Mouse (Mus musculus) kidney, postnatal 0 days (tissue): ENCODE data around the gene 1700016K19Rik. TPM values are rescaled to one million over a fixed set of nuclear protein-coding genes. Genes with fewer than 3 reads are reported as not detected.

ENCODE experiments used
- ATAC-seq: fragments of 200-750 bp; cut with Nextera tagmentation; replicated peaks from 2 replicates; pipeline ENCODE4 v1.8.0; 2017; ENCODE audit warnings: low read depth, moderate number of reproducible peaks, moderate TSS enrichment, moderate library complexity; ENCODE audit not compliant: low FRiP score
- DNase-seq: peaks from one replicate; pipeline ENCODE4 v3.0.0-alpha.2; 2016; ENCODE audit warnings: low spot score
- H3K27ac ChIP-seq: fragments of 300-500 bp; sonication (generic); 2 replicates; pipeline ENCODE4 v1.5.1; 2014; ENCODE audit warnings: mild to moderate bottlenecking
- H3K27me3 ChIP-seq: fragments of 300-500 bp; sonication (generic); 2 replicates; pipeline ENCODE4 v1.6.1; 2014; ENCODE audit warnings: low read length, mixed read lengths; ENCODE audit not compliant: insufficient read depth
- H3K36me3 ChIP-seq: fragments of 300-500 bp; sonication (generic); 2 replicates; pipeline ENCODE4 v1.6.1; 2014; ENCODE audit warnings: low read length, mixed read lengths; ENCODE audit not compliant: insufficient read depth
- H3K4me1 ChIP-seq: fragments of 300-500 bp; sonication (generic); replicated peaks from 2 replicates; pipeline ENCODE4 v1.6.1; 2014; ENCODE audit warnings: antibody characterized with exemption, low read length, mixed read lengths; ENCODE audit not compliant: insufficient read depth
- H3K4me2 ChIP-seq: fragments of 300-500 bp; sonication (generic); 2 replicates; pipeline ENCODE4 v1.6.1; 2014; ENCODE audit warnings: mild to moderate bottlenecking, low read length, moderate library complexity, mixed read lengths
- H3K4me3 ChIP-seq: fragments of 300-500 bp; sonication (generic); replicated peaks from 2 replicates; pipeline ENCODE4 v1.5.1; 2014; ENCODE audit warnings: low read depth, low read length
- H3K9ac ChIP-seq: fragments of 300-500 bp; sonication (generic); 2 replicates; pipeline ENCODE4 v1.6.1; 2014; ENCODE audit warnings: low read depth, low read length
- H3K9me3 ChIP-seq: fragments of 300-500 bp; sonication (generic); replicated peaks from 2 replicates; pipeline ENCODE4 v1.6.1; 2016; ENCODE audit warnings: low read length, inconsistent platforms, mixed read lengths
- CTCF ChIP-seq: IDR thresholded peaks from 2 replicates; pipeline ENCODE4 v1.5.1; 2016; ENCODE audit warnings: antibody characterized with exemption, low read depth, mild to moderate bottlenecking, moderate library complexity
- WGBS: fragments of 180-500 bp; shearing (Covaris S2); extraction: QIAGEN DNeasy Blood & Tissue Kit; methylation state at CpG from one replicate; pipeline ENCODE4 v1.1.7; 2014; 5-methylcytosine and 5-hydroxymethylcytosine counted together
- polyA plus RNA-seq: library from polyadenylated mRNA; unstranded; fragments of >200 nt; fragmentation: Nextera tagmentation; extraction: Ambion mirVana; gene quantifications from 2 replicates; pipeline ENCODE4 v1.2.1, GENCODE M21; 2015

Gene 1700016K19Rik
- polyA plus RNA-seq, 1 experiment from 2014 or later, result 0.38 TPM

- no peaks in the 10 kb centered on the region for H3K9me3 ChIP-seq
- H3K4me2 ChIP-seq, result no peak overlapping the region
- 94% methylated on average over 7 of the region's 7 CpGs for WGBS
- H3K36me3 ChIP-seq, result no peaks in the 10 kb centered on the region
- DNase-seq (no peak), ATAC-seq (no peak)
- H3K4me1 ChIP-seq, result peaks cover 10% of the 10 kb centered on the region
- H3K27ac ChIP-seq, result no peak overlapping the region
- H3K4me3 ChIP-seq, result no peak overlapping the region
- H3K27me3 ChIP-seq, result no peaks in the 10 kb centered on the region
- no peak for TF ChIP-seq CTCF
- H3K9ac ChIP-seq, result no peak overlapping the region
Measured at GRCm38 (mm10) chr11:75961782-75962181, 37.9 kb upstream of the 1700016K19Rik start.

DNA sequence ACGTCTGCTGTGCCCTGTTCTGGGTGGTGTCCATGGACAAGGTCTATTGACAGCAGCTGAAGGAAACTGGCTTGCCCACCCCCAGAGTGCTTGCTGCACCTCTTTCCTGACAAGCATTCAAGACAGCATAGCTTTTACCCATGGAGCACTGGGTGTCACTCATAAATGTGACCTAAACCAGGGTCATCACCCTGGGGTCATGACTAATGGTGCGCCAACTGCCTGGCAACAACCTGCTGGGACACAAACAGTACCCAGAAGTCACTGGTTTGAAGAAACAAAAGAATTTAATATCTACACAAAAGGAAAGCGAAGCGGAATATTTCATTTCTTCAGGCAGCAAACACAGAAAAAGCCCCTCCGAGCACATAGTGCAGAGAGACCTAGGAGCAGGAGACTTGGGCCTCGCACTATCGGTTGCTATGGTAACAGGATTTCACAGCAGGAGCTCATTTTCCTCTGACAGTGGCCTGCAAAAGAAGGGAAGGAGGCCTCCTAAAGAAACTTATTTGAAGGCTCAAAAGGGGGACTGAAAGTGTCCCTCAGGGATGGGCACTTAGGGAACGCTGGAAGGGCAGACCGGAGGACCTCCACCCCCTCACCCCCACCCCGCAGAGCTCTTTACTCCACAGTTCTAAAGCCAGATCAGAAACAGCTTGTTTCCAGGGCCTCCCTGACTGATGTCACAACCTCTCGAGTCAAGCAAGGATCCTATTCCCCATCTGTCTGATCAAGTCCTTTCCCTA, 35.8 kb upstream of the 1700016K19Rik start:
- H3K4me1 ChIP-seq, result peaks cover 7% of the 10 kb centered on the region
- peak; percentile 69 for DNase-seq
- 42% methylated on average over 11 of the region's 11 CpGs for WGBS
- no peak for ATAC-seq
- no peaks in the 10 kb centered on the region for H3K27me3 ChIP-seq
- no peak overlapping the region for H3K9ac ChIP-seq
- H3K27ac ChIP-seq, result no peak overlapping the region
- no peaks in the 10 kb centered on the region for H3K9me3 ChIP-seq
- no peak overlapping the region for H3K4me3 ChIP-seq
- no peak for TF ChIP-seq CTCF
- H3K36me3 ChIP-seq, result no peaks in the 10 kb centered on the region
- no peak overlapping the region for H3K4me2 ChIP-seq

DNA sequence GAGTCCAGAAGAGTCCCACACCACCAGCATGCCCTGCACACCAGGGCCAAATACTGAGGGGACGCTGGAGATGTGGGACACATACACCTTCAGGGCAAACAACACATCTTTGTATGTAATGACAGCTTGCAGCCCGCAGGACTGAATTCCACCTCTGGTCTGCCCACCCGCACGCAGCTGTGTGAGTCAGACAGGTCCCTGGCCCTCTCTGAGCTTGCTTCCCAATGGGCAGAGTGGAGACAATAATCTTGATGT, 35.3 kb upstream of the 1700016K19Rik start:
- no peak for DNase-seq
- WGBS, result 69% methylated on average over 4 of the region's 4 CpGs
- no peak overlapping the region for H3K27ac ChIP-seq
- H3K36me3 ChIP-seq, result no peaks in the 10 kb centered on the region
- H3K4me1 ChIP-seq, result peaks cover 7% of the 10 kb centered on the region
- H3K9me3 ChIP-seq, result no peaks in the 10 kb centered on the region
- no peak overlapping the region for H3K4me2 ChIP-seq
- ATAC-seq, result no peak
- no peak for TF ChIP-seq CTCF
- no peak overlapping the region for H3K4me3 ChIP-seq
- no peak overlapping the region for H3K9ac ChIP-seq
- H3K27me3 ChIP-seq, result no peaks in the 10 kb centered on the region

- H3K36me3 ChIP-seq, result no peaks in the 10 kb centered on the region
- H3K4me1 ChIP-seq, result peaks cover 7% of the 10 kb centered on the region
- H3K4me2 ChIP-seq, result peak overlapping the region; percentile 94
- 12% methylated on average over 28 of the region's 28 CpGs for WGBS
- ATAC-seq (no peak; the same call in 1 of the 2 replicates), DNase-seq (peak; percentile 52)
- peak overlapping the region; percentile 62 for H3K4me3 ChIP-seq
- H3K9me3 ChIP-seq, result no peaks in the 10 kb centered on the region
- no peaks in the 10 kb centered on the region for H3K27me3 ChIP-seq
- H3K9ac ChIP-seq, result peak overlapping the region; percentile 67
- peak overlapping the region; percentile 86 for H3K27ac ChIP-seq
- TF ChIP-seq CTCF, result no peak
Measured at GRCm38 (mm10) chr11:75965674-75966400, 33.9 kb upstream of the 1700016K19Rik start.

GRCm38 (mm10) chr11:75966401-75967372, 33.0 kb upstream of the 1700016K19Rik start:
- Histone ChIP-seq H3K9me3 (no peaks in the 10 kb centered on the region), H3K27me3 (no peaks in the 10 kb centered on the region), H3K36me3 (no peaks in the 10 kb centered on the region), H3K27ac (peak overlapping the region; percentile 86), H3K9ac (peak overlapping the region; percentile 67), H3K4me1 (peaks cover 7% of the 10 kb centered on the region), H3K4me3 (peak overlapping the region; percentile 62), H3K4me2 (peak overlapping the region; percentile 94)
- ATAC-seq (peak; percentile 78), DNase-seq (peak; percentile 74)
- peak; percentile 82 for TF ChIP-seq CTCF
- under 1% methylated on average over 79 of the region's 90 CpGs for WGBS

DNA sequence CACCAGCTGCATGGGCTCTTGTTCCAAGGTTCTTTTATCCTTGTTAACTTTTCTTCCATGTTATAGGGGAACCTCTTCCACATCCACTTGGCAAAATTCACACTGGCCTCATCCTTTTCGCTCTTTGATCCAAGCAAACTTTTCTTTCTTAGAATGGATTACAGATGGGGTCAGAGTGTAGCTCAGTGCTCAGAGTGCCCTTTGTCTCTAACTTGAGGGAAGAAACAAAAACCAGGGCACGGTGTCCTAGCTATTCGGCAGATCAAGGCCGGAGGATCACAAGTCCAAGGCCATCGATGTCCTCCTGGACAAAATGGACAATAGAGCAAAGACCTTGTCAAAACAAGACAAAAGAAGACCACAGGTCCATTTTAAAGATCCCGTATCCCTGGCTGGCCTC, 31.0 kb upstream of the 1700016K19Rik start:
- no peak overlapping the region for H3K9ac ChIP-seq
- no peak overlapping the region for H3K4me3 ChIP-seq
- H3K4me2 ChIP-seq, result no peak overlapping the region
- no peak for ATAC-seq
- 93% methylated on average over 6 of the region's 6 CpGs for WGBS
- no peak for TF ChIP-seq CTCF
- H3K27ac ChIP-seq, result no peak overlapping the region
- H3K27me3 ChIP-seq, result no peaks in the 10 kb centered on the region
- DNase-seq, result no peak
- H3K36me3 ChIP-seq, result no peaks in the 10 kb centered on the region
- peaks cover 6% of the 10 kb centered on the region for H3K4me1 ChIP-seq
- no peaks in the 10 kb centered on the region for H3K9me3 ChIP-seq
